Mouse (Mus musculus) embryo, embryonic 9.5 days (tissue): ENCODE results near the gene Mef2a.

Experiments used
- DNase-seq: peaks from one replicate; pipeline ENCODE4 v3.0.0-alpha.2; 2017; ENCODE audit errors: extremely low spot score

Gene Mef2a

DNA sequence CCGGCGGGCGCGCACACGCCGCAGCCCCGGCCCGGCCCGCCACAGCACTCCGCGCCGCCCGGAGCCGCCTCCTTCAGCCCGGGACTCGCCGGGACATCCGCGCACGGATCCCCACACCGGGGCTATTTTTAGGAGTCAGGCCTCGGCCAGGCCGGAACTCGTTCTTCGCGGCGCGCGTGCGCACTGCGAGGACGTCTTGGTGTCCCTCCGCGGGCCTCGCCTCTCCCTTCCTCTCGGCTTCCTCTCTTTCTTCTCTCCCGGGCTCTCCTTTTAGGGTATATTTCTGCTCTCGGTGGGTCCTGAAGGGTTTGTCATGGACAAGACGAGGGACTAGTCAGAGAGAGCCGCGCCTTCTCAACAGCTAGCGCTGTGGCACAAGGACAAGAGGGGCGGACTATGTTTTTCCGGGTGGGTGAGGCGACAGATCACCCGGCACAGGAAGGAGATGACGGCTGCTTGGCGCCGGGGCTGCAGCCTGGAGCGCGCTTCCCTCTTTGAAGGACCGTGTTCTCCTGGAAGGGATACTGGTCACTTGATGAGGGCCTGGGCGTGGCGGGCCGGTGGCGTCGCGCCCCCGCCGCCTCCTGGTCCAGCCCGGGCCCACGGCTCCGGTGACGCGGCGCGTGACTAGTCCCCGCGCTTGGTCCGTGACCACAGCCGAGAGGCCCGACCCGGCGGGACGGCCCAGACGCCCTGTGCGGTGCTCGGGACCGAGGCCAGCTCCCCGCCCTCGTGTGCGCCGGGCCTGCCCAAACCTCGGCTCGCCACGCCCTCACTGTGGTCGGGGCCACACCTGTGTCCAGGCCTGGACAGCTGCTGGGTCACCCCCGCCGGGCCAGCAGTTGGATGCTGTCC, at the start of gene Mef2a:
Gene Mef2a (minus strand): TSS at position 130 of the 855 bp plus-strand sequence.
- DNase-seq: peak; percentile 97

DNA sequence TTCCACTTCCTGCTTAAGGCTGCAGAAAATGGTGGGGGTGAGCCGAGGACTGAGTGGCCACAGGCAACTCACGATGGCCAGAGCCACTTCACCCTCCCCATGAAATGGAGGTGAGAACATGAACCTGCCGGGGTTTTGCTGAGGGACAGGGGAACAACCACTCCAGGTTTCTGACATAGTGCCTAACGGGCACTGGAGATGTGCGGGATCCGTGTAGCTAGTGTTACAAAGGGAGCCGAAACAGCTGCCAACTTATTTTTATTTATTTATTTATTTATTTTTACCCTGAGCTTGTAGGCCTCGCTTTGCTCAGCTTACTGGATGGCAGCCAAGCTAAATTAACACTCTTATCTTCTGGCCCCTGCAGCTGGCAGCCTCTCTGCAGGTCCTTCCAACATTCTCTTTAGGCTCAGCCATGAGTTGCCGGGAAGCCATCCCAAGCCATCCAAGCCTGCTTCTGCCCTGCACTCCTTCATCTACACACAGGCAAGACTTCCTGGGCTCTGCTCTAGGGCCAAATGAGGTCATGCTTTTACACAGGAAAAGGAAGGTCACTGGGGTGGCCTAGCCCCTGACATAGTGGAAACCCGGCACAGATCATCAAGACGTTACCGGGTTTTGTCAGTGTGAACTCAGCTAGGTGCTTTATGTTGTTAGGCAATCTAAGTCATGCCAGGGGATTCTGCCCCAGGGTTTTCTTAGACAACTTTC, 49.0 kb upstream of the Mef2a start:
- no peak for DNase-seq

DNA sequence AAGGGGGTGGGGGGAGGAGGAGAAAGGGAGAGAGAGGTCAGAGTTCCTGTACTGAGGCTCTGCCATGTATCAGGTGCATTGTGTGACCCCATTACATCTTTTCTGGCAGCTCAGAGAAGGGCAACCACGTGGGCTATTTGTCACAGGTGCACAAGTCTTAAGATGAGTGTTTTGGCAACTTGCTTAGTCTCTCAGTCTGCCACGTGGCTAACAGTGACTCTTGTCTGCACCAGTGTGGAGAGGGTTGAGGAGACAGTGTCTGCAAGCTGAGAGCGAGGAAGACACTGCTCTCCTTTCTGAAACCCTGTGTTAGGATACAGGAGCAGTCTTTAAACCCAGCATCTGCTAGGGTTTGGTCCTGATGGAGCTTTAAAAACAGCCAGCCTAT, 48.4 kb upstream of the Mef2a start:
- no peak for DNase-seq

DNA sequence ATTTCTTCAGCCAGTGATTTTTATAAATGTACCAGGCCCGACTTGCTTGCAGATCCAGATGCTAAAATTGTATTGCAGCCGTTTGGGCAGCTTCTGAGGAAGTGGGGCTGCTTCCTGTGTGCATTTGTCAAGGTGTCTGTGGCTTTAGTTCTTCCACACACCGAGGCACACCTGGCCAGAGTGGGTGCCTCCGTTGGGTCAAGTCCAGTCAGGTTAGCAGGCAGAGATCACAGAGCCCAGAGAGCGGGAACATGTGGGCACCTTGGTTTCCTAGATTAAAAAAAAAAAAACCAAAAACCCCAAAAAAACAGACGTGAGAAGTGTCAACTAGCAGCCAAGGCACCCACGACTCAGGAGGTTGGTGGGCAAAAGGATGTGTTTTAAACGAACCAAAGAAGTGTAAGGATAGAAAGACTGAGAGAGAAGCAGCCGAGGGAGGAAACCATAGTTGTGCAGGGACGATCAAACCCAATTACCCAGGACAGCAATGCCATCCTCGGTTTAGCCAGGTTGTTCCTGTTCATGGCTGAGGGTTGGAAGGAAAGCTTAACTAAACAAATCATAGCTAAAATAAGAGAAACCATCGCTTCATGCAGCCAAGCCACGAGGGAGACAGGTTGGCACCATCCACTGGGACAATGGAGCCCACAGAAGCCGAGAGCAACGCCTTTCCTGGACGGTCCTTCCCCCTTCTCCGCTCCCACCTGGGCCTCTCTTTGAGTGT, 47.1 kb upstream of the Mef2a start:
- DNase-seq: no peak

DNA sequence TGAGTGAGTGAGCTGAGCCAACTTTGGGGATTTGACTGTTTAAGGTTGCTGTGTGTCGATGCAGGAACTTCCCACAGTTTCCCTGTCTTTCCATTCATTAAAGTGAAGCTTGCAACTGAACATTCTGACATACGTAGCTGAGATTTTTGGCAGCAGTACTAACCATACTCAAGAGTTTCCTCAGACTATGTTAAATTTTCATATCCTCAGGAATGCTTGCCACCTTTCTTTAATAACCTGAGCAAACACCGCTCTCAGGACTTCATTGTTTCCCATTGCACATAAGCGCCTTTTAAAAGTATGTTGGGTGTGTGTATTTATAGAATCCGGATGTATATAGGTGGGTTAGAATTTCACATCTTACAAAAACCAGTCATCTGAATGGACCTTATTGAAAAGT, 45.5 kb upstream of the Mef2a start:
- DNase-seq: no peak

DNA sequence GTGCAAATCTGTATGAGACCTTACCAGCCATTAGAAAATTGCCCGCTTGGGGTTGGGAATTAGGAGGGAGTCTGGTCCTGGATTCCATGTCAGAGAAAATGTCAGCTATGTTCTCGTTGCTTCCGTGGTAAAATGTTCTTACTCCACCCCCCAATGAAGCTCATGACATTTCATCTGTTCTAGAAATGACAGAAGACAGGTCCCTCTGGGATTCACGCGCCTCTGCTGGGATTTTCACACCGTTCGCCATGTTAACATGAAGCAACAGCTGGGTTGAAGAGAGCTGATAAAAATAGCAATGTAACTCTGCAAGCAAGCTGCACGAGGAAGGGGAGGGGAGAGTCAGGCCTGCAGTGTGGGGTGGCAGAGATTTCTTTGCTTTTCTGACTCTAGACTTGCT, 42.1 kb upstream of the Mef2a start:
- DNase-seq: no peak

DNA sequence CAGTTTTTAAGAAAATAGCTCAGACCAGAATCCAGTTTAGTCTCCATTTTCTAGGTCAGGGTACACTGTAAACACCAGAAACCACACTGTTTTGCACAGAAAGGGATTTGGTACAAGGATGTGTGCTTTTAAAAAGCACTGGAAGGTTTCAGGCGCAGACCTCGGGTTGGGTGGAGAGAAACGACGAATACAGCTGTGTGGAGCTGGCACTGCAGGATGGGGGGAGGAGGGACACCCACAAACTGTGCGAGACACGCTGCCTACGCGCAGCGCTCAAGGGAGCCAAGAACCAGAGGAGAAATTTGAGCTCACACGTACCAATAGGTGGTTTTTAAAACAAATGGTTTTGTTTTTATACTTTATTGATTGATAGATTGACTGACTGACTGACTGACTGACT, 40.0 kb upstream of the Mef2a start:
- no peak for DNase-seq

DNA sequence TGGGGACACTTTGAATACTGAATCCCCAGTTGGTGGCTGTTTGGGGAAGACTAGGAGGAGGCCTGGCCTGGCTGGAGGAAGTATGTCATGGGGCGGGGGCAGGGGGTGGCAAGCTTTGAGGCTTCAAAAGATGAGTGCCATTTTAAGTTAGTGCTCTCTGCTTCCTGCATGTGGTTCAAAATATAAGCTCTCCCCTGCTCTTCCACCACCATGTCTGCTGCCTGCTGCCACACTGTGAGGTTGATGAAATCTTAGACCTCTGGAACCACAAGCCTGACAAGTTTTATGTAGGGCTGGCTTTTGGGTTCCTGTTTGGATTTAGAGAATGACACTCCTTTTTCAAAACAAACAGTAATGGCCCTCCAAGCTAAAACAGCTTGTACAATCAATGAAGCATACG, 34.4 kb upstream of the Mef2a start:
- DNase-seq: no peak

DNA sequence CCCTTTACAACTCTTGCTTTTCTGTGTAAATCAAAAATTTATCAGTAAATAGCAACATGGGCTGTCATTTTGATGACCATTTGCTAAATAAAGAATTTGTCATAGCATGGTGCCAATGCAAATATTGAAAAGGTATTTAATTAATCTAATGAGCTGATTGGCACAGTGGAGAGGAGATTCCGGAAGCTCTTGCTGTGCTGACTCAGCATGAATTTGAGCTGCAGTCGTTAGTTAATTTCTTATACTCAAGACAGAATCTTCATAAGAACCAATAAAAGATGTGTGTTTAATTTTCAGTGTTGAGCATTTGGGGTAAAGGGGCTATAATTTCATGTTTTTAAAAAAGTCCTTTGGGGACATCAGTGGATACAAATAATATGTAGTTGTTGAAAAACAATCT, 31.5 kb upstream of the Mef2a start:
- no peak for DNase-seq

DNA sequence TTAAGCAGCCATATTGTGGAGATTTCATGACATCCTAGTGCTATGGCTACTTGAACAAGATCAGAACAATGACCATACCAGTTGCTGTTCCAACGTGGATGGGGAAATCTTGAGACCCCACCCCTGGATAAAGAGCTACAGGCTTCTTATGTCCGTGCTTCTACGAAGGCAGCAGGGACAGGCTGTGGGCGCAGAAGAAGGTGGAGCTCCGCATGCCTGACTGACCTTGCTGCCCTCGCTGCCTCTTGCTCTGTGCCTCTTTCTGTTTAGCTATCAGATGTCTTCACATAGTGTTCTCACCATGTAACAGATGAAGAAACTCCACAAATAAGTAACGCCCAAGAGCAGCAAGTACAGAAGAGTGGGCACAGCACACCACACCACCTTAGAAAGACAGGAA, 29.7 kb upstream of the Mef2a start:
- DNase-seq: no peak

DNA sequence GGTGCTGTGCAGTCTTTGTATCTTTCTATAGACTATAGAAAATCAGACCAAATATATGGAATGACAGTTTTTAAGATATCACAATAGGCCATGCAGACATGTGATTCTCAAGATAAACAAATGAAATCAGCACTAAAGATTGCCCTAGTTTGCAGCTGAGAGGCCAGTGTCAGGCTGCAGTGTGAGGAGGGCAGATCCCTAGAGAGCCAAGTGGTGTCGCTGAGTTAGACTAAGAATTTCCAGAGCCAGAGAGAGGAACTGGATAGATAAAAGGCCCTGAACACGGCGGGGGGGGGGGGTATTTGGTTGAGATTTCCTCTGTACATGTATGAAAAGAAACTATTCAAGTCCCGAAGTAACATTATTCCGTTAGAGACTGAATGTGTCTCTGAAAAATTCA, 28.7 kb upstream of the Mef2a start:
- no peak for DNase-seq

DNA sequence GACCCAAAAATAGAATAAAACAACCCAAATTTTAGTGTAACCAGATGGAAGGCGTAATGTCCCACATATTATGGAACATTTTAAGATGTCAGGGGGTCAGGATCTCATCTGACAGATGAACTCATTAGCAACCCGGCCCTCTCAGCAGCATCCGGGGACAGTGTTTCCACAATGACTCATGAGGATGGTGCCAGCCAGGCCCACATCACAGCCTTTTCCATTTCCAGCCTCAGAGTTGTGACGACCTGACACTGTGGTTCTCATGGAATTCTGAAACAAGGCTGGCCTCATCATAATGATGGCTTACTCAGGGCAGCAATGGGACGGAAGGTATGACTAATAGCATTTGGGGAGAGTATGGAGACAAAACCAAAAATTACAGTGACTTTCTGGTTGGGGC, 18.1 kb upstream of the Mef2a start:
- no peak for DNase-seq

DNA sequence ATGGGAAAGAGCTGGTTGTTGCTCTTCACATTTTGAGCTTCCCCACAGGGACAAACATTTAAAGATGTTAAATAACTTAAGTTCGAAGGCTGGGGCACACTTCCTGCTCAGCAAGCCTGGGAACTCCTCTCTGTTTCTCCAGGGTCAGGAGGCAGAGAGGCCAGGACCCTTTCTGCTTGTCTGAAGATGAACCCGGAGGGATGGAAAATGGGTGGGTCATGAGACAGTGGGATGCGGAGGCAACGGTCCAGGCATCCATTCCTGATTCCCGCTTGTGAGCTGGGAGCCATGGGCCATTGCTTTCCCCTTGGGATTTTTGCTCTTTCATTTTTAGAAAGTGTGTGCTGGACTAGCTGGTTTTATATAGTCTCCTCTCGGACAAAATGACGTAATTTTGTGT, 17.4 kb upstream of the Mef2a start:
- no peak for DNase-seq

DNA sequence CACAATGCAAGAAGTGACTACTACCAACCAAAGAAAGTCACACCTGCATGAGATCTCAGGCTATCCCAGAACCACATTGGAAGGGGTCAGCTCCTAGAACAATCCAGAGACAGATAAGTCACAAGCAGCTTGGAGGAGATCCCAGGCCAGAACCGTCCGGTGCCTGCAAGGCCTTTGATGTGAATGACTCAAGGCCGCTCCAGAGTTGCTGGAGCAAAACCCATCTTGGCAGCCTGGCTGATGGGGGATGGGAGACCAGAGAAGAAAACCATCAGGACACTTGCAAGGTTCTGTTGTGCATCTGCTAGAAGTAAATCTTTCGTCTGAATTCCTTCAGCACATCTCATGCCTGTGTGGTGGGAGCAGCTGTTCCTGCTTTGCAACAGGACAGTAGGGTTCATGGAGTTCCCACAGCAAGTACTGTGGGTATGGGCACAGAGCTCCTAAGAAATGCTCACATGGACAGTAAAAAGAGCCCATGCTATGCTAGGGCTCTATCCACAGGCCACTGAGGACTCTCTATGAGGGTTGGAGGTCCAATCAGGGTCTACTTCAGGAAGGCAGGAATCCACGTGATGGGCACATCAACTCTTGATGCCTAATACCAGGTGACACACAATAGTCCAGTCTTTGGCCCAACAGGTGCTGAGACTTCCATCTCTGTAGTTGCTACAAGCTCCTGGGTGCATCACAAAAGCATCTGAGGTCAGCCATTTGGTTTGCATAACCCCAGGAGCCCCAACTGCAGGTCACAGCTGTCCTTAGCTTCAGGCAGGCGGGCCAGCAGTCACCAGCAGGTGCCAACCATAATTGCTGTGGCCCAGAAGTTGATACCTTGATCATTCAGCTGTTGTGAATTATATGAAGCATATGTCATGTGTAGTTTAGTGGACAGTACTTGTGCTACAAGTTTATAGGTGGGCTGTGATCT, 12.5 kb upstream of the Mef2a start:
- DNase-seq: no peak

DNA sequence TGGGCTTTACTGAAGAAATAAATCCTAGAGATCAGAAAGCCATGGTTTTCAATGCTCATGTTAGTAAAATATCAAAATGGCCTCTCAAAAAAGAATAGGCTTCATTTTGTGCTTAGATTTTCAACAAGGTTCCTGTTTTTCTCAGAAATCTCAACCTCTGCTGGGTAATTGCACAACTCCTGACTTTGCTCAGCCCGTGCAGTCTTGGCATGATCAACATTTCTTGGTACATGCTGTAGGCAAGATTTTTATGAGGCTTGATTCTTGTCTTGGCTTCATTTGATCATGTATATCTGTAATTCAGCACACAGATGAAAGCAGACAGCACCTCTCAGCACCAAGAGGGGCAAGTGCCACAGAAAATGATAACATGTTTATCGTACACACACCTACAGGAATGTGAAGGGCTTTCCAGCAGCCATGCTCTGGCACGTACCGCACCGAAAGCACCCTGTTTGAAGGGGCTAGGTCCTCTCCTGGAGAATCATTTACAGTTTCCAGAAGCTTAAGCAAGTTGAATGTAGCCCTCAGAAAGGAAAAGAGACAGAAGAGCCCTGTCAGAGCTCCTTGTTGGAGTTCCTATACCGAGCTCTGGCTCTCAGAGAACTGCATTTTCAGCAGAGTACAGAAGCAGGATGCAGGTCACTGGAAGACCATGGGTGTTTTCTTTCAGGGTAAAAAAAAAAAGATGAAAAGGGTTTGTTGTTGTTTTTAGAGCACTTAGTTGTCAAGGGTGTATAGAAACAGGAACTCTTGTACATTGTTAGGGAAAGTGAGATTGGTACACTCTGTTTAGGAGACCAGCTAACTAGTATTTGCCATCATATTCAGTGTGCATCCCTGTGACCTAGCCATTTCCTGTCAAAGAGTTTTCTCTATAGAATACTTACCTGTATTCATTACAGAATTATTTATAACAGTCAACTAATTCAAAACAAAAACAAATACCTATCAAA, 7.8 kb upstream of the Mef2a start:
- DNase-seq: no peak

DNA sequence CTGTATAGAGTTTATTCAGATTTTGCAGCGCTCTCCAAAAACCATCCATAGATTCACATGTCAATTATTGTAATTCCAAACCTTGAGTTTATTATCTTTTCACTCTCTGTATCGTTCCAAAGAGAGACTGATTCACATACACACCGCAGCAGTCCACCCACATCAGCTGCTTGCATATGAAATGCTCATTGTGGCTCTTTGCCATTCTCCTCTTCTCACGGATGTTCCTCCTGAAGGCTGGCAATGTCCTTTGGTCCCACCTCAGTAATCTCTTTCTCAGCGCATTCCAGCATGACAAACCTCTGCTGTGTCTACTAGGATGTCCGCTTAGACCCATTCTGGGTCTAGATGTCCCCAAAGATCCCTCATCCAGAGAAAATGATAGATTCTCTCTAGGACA, 4.1 kb upstream of the Mef2a start:
- DNase-seq: no peak

DNA sequence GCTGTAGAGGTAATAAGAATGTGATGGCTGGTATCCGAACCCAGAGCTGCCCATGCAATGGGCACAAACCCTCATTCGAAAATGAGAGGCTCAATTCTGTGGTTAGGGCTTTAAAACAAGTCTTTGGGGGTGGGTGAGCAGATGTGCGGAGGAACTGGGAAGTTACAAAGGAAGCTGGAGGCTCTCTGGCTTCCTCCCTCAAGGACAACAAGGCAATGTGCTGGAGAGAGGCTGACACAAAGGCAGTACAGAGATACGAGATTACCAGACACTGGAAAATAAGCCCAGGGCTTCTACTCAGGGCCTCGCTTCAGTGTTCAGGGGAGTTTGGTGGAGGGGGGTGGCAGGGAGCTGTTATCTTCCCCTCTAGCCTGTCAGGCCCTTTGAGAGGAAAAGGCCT, 1.3 kb upstream of the Mef2a start:
- DNase-seq: peak; percentile 24

DNA sequence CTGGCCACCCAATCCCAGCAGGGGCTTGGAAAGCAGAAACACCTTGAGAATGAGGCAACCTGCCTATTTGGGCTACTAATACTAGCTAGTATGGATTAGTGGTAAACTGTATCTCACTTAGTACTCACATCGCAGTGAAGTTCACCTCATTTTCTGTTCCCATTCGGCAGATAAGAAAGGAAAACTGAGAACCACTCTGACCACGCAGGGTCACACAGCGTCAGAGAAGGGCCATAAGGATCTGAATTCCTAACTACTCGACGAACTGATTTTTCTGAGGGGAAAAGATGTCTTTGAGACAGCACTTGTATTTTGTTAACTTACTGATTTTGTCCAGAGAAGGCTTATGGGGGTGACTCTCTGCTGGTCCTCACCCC, 914 bp upstream of the Mef2a start:
- no peak for DNase-seq

DNA sequence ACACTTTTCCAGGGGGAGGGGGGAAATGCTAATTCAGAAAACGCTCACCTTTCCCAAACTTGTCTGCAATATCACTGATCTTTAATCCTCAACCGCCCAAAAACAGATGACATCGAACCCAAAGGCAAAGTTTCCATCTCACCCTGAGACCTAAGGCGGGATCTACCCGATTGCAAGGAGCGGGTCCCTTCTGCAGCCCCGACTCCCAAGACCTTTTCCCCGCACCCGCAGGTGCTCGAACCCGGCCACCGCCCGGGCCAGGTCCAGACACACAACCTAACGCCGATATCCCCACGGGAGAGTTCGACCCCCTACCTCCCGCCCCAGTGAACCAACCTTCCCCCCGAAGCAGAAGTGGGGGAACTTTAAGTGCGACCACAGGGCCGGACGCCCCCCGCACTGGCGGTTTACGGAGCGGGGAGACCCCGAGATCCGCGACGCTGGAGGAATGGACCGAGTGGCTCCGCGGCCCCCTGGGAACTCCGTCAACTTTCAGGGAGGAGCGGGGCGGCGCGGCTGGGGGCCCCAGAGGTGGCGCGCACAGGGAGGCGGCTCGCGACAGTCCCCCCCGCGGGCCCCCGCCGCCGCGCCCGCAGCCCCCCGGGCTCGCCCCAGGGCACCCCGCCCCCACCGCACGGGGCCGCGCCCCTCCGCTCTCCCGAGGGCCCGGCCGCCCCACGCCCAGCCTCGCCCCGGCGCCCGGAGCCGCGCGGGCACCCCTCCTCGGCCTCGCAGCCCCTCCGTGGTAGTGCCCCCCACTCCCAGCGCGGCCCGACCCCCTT, 576 bp downstream of the Mef2a start:
- DNase-seq: peak; percentile 38
